Mouse (Mus musculus) T-helper 2 cell (primary cell): ENCODE measurements around the gene Lce3e.

Experiments
- in situ Hi-C: fragments of 300-600 bp; cut with MboI, MseI; formaldehyde crosslinking; loops from one replicate; pipeline ENCODE4 v1.15.1; 2025; ENCODE audit warnings: high pct_unique_total_duplicates

Gene Lce3e

GRCm38 (mm10) chr3:92966761-92967160, at the start of gene Lce3e:
Gene Lce3e, plus strand, starts transcription at chr3:92967061.
- in situ Hi-C loops, result no loop called here

- in situ Hi-C loops, result no loop called here
These were observed 46.5 kb upstream of the Lce3e start for GRCm38 (mm10) chr3:92920364-92920763.

- in situ Hi-C loops, result no loop called here
These were observed 40.7 kb upstream of the Lce3e start, which contains the start of gene Lce3a for GRCm38 (mm10) chr3:92926130-92926529. Gene Lce3a, minus strand, starts transcription at chr3:92926230.

GRCm38 (mm10) chr3:92932679-92933078, 34.2 kb upstream of the Lce3e start, which contains the start of gene Lce3b:
Gene Lce3b, plus strand, starts transcription at chr3:92932979.
- in situ Hi-C loops, result no loop called here

GRCm38 (mm10) chr3:92944186-92944585, 22.7 kb upstream of the Lce3e start, which contains the start of gene Lce3c:
Gene Lce3c, plus strand, starts transcription at chr3:92944486.
- in situ Hi-C loops, result no loop called here

GRCm38 (mm10) chr3:92957090-92957489, 9.8 kb upstream of the Lce3e start, which contains the start of gene Lce3d:
Gene Lce3d, plus strand, starts transcription at chr3:92957390.
- in situ Hi-C loops, result no loop called here

GRCm38 (mm10) chr3:92978484-92978883, 11.6 kb downstream of the Lce3e start:
- in situ Hi-C loops, result no loop called here

GRCm38 (mm10) chr3:92991926-92992325, 25.1 kb downstream of the Lce3e start, which contains the start of gene Lce3f:
Gene Lce3f, plus strand, starts transcription at chr3:92992226.
- in situ Hi-C loops, result no loop called here

GRCm38 (mm10) chr3:92998691-92999090, 31.8 kb downstream of the Lce3e start:
- in situ Hi-C loops, result no loop called here

- in situ Hi-C loops, result no loop called here
These were observed 33.8 kb downstream of the Lce3e start for GRCm38 (mm10) chr3:93000621-93001020.

- in situ Hi-C loops, result no loop called here
These were observed 36.0 kb downstream of the Lce3e start for GRCm38 (mm10) chr3:93002843-93003242.

- in situ Hi-C loops, result no loop called here
These were observed 47.5 kb downstream of the Lce3e start for GRCm38 (mm10) chr3:93014378-93014801.

GRCm38 (mm10) chr3:93014871-93015270, 48.0 kb downstream of the Lce3e start:
- in situ Hi-C loops, result no loop called here

- in situ Hi-C loops, result no loop called here
These were observed 48.7 kb downstream of the Lce3e start, which contains the start of gene Crct1 for GRCm38 (mm10) chr3:93015460-93016104. Gene Crct1, minus strand, starts transcription at chr3:93015687.
